Mouse (Mus musculus): ENCODE data around the gene Tuft1.
"Not testable (repeated sequence)": the region's sequence is repeated elsewhere in the genome, so short reads cannot be mapped to it uniquely, and the experiment has no call there.

DNA sequence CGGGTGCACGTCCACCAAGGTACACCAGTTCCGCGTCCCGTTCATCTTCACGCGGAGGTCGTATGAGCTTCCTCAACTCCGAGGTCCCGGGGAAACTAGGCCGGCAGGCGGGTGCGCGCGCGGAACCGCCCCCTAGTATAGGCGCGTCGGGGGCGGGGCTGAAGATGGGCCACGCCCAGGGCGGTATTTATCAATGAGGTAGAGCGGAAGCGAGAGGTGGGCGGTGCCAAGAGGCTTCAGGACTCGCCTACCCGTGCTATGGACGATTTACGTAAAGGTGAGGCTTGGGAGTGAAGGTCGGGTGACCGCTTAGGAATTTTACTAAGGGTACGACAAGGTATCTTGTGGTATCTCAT is at the start of gene Tuft1:
- TF ChIP-seq POLR2A (IDR thresholded peaks at IDR 0.05; ENCODE audit: insufficient read depth, low read depth, low read length); CTCF (IDR thresholded peaks at IDR 0.05): not testable (repeated sequence)

Measured in heart, adult 2 months (tissue).